Mouse (Mus musculus): ENCODE measurements around the gene Meis2.

Meis2 gene

DNA sequence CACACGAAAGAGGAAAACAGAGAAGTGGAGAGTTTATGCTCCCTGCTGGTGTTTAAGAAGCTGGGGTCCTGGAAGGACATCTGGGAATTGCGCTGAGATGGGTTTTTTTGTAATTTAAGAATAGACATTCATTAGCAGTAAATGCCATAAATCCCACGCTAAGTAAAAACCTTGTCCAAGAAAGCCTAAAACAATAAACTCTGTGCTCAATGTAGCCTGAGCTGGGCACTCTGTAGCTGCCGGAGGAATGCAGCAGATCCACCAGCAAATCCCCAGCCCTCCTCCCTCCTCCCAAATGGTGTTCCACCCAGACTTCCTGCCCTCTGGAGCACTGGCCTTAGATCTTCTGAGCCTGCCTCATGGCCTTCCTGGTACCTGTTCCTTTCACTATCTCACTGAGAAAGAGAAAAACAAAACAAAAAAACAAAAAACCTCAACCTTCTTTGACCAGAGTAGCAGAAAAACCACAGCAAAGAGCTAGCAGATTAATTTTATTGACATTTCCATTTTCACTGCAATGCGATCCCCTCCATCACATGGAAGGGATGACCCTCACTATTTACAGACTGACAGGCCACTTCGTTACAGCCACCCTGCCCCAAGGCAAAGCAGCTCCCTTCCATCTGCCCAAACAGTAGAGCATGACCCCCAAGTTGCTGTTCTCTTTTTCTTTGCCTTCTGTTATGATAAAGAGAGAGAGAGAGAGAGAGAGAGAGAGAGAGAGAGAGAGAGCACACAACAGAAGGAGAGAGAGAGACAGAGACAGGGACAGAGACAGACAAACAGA lies 64.1 kb downstream of the Meis2 start:
- DNase-seq (ENCODE audit: extremely low spot score), result no peak

DNA sequence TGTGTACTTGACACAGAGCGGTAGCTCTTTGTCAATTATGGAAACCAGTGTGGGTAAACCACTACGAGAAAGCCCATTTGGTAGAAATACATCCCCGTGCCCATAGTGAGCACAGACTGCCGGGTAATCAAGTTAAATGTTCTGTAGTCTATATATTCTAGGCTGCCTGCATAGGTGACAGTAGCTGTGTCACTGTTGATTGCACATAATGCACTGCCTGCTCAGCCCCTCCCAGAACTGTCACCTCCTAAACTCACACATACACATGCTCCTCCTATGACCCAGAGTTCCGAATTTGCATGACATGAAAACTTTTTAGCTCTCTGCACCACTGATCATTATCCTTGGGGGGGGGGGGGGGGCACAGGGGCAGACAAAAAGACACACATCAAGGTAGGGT lies 65.1 kb downstream of the Meis2 start:
- DNase-seq (ENCODE audit: extremely low spot score), result no peak

DNA sequence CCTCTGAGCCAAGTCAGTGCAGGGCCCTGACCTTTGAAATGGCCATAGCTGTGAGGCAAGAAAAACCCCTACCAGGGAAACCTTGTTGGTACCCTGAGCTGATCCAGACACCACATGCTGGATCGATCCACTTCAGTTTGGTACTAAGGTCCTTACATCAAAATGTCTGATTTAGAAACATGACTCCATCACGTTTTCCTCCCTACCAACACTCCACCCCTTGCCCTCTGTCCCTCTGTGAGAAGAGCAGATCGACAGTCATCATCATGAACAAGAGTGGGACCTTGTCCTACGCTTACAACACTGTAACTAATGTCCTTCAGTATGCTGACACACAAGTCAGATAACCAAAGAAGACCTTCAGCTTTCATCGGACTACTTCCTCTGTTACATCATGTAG lies 66.8 kb downstream of the Meis2 start:
- DNase-seq (ENCODE audit: extremely low spot score), result no peak

DNA sequence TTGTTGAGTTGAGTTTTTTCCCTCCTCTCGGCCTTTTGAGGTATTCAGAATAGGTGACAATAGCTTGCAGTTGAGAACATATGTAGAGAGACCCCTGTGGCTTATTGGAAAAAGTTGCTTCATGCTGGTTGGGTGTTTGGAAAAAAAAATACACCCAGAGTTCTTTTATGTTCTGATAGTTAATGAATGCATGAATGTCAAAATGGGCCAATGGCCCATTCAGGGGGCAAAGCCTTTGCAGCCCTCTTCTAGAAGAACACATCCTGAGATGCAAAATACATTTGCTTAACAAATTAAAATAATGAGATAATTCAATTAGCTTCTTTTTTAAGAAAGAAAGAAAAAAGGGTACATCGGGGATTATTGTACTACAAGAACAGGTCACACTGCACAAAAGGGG lies 69.2 kb downstream of the Meis2 start:
- no peak for DNase-seq (ENCODE audit: extremely low spot score)

DNA sequence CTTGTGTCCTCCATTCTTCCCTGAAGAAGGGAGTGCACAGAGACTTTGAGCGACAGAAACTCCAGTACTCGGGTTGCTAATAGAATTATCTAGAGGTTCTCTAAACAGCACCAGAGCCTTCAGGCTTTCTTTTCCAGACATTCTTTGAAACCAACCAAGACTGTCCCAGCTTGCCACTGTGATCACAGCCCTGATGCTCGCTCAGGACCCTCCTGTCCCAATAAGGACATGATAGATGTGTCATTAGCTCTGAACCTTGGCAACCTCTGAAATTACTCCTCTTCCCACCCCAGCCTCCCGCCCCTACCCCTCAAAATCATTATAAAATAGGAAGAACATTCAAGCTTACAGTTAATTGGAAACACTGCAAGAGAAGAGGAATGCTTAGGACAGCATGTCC lies 71.8 kb downstream of the Meis2 start:
- DNase-seq (ENCODE audit: extremely low spot score), result no peak

DNA sequence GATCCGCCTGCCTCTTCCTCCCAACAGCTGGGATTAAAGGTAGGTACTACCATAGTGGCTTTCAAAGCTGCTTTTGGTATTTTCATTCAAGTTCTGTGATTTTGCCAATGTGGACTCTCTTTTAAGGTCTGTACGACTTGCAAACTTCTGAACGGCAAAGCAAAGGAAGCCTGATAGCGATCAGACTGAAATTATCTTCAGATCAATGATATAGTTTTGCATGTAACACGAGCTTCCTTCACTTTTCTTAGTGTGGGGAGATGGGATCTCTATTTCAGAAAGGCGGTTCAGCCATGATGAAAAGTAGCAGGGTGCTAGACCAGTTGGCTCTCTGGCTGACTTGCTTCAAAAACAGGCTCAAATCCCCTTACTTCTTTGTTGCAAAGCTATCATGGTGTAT lies 76.4 kb downstream of the Meis2 start:
- DNase-seq (ENCODE audit: extremely low spot score), result no peak

DNA sequence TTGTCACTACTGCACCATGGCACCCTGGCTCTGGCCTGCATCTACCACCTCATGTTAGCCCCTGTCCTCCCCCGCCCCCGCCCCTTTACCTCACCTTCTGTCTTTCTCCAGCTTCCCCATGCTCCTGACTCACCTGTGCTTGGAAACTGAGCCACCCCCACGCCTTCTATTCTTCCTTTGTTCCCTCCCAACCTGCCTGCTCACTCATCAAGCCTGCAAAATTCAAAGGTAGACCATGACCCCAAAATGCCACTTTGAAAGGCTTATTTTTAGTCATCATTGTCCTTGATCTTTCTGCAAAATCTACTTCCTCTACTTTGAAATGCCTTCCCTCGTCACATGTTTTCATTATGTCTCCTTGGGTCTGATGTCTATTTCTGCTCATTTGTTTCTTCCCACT lies 77.2 kb downstream of the Meis2 start:
- DNase-seq (ENCODE audit: extremely low spot score), result no peak

DNA sequence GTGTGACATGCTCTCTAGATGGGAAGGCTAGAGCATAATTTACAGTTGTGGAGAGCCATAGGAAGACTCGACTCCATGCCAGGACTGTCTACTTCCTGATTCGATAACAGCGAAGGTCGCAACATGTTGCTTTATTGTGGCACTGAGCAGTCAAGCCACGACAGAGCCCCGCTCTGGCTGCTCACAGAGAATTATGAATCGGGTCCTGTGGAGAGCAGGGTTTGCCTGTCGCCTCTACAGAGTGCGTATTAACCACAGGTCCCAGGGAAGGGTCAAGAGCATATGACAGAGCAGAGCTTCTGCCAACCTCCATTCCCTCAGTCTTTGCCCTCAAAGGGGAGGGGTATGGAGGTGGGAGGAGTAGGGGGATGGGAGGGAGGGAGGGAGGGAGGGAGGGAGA lies 80.7 kb downstream of the Meis2 start:
- DNase-seq (ENCODE audit: extremely low spot score), result no peak

DNA sequence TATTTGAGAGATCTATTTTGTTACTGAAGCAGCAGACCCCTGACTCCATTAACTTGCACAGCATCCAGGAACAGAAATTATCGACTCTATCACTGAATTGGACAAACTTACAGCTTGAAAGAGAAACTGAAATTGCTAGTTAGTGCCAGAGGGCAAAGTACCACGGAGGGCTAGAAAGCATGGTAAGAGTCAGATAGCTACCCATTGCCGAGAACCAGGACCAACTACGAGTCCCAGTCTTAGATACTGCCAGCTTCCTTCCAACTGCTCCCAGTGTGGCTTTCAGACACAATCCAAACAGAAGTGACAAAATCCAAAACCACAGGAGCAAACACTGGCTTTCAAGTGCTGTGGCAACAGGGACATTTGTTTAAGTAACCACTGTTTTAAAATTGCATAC lies 81.2 kb downstream of the Meis2 start:
- DNase-seq (ENCODE audit: extremely low spot score), result no peak

DNA sequence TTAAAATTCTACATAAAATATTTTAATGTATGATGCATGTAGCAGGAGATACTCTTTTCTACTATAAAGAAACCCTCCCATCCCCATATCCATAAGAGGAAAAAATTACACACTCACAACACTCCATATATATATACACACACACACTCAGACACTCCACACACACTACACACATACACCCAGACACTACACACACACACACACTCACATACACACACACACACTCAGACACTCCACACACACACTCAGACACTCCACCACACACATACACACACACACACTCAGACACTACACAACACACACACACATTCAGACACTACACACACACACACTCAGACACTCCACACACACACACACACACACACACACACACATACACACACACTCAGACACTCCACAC lies 85.1 kb downstream of the Meis2 start:
- DNase-seq (ENCODE audit: extremely low spot score), result no peak

DNA sequence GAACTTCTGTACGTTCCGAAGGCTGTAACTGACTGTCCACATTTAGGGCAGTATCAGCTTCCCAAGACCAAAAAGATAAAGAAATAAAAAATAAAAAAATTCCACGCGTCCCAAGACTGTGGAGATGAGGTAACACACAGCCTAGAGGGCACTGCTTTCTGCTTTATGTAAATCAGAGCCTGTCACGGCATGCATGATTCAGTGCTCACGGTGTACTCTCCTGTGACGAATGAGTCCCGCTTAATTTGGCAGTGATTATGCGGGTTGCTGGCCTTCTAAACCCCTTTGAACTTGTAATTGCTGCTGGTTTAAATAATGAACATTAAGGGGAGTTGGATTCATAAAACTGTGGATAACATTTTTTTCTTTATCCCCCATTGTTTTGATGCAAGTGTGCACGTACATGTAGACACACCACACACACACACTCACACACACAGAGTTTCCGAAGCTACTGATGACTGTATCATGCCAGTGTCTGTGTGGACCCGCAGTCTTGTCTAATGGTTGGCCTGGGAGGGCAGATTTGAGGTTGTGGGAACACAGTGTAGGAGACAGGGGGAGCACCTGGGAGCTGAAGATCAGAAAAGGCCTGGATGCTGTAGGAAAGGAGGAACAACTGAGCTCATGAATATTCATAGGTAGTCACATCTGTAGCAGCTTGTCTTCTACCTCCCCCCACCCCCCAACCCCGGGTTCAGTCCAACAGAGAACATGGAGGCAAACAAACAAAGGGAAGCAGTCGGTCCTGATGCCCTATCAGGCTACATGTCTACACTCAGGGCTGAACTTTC lies 85.8 kb downstream of the Meis2 start:
- no peak for DNase-seq (ENCODE audit: extremely low spot score)

DNA sequence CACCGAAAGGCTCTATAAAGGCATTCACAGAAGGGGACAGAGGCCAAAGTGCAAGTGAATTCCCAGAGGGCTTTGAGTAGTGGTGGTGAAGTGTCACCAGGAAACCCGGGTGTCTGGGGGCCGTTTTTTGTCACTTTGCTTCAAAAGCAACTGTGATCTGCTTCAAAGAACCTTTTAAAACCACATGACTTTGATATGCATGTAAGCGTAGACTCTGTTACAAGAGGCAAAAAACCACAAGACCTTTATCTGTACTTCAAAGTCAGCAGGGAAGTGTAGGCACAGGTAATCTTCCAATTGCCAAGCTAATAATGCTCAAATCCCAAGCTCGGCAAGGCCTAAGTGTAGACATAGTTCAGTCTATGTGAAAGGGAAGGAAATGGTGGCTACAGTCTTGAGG lies 87.0 kb downstream of the Meis2 start:
- DNase-seq (ENCODE audit: extremely low spot score), result no peak

DNA sequence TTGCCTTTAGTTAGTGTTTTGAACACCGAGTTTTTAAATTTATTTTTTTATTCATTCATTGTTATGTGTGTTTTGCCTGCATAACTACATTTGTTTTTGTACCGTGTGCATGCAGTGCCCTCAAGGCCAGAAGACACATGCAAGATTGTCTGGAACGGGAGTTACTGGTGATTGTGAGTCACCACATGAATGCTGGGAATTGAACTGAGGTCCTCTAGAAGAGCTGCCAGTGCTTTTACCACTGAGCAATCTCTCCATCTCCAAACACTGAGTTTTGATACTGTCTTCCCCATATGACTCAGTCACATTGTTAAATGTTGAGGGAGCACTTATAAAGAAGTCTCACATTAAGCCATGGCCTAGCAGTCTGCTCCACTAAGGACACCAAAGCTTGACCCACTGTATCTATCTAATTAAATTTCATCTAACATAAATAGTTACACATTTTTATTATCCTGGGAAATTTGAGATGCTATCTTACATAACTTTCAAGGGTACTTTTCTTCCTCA lies 94.3 kb downstream of the Meis2 start:
- no peak for DNase-seq (ENCODE audit: extremely low spot score)

DNA sequence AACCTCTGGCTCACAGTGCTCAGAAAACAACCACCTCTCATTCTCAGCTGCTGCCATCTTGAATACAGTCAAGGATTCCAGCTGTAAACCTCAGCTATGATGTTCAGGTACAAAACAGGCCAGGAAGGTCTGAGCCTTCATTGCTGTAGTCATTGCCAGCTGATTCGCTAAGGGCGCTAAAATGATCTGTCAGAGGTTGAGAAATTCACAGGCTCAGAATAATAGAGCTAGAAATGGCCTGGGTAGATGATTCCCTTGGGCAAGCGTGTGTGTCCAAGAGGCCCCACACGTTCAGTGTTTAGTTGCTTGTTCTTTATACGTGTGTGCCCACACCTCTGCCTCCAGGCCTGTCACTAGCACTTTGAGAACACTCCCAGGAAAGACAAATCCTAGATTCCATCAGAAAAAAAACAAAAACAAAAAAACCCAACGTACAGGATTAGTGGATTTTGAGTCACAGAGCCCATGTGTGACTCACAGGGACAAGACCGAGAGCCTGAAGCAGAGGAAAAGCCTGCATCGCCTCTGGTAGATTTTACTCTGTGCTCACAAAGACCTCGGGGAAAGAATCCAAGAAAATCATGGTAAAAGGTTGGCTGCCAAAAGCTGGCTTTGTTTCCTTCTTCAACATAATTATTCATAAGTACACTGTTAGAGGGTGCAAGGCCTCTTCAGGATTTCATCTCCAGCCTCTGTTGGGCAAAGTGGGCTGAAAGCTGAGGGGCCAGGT lies 95.4 kb downstream of the Meis2 start:
- no peak for DNase-seq (ENCODE audit: extremely low spot score)

DNA sequence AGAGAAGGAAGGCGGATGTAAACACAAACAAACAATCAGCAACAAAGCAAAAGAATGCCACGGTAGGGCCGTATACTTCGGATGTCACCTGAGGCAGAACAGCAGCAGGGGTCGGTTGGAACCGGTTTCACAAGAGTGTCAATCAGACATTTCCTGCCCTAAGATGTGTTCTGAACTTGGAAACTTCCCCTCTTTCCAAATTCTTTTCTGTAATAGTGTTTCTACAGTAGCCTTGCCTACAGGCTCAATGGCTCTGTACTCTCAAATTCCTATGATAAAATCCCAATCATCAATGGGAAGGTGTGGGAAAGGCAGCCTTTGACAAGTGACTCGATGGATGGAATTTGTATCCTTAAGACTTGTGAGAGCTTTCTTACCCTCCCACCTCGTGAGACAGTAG lies 96.4 kb downstream of the Meis2 start:
- no peak for DNase-seq (ENCODE audit: extremely low spot score)

DNA sequence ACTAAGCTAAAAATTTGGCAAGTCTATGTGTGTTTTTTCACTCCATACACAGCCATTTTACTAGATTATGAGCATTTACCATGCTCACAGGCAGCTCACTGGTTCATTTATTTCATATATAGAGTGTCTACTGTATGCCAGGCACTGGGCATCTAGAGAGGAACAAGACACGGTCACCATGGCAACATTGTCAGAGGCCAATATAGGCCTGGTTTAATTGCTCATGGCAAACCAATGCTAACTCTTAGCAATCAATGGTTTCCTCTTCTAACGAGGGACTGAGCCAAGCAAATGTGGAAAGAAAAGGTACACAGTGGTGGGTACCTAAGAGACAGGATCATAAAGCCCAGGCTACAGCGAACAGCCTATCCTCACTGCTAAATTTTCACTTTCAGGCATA lies 100.7 kb downstream of the Meis2 start:
- no peak for DNase-seq (ENCODE audit: extremely low spot score)

DNA sequence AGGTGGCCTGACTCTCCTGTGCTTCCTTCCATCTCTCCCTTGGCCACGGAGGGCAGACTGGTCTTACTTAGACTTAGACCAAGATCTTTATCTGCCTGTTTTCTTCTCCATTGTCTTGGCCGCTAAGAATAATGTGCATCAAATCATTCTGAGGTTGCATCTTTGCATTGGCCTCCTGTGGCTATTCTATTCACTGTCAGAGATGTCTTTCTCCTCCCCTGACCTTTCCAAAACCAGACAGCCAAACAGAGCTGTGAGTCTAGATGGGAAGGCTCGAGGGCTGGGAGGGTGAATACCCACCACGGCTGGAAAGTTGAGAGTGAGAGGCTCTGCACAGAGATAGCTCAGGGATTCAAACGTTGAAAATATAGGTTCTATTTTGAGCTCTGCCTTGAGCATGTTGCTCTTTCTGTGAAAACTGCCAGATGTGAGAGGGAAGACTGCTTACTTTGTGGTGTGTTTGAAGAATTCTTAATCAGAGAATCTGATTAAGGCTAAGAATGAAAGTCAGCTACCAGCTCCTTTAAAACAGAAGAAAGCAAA lies 102.3 kb downstream of the Meis2 start:
- no peak for DNase-seq (ENCODE audit: extremely low spot score)

DNA sequence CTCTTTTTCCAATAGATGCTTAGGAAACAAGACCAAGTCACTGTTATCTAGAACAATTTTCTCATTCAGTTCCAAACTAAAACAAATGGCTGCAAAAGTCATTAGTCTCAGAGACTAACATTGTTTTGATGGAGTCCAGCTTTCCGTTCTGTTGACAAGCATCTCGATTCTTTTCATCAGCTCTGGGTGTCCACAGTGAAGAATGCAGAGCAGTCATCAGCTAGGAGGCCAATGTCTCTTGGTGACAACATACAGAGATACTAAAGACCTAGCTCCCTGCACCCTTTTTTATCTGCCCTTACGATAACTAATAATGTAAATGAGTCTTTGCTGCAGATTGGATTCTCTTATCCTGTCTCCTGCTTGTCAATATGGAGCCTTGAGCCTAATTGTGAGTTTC lies 102.9 kb downstream of the Meis2 start:
- DNase-seq (ENCODE audit: extremely low spot score), result no peak

DNA sequence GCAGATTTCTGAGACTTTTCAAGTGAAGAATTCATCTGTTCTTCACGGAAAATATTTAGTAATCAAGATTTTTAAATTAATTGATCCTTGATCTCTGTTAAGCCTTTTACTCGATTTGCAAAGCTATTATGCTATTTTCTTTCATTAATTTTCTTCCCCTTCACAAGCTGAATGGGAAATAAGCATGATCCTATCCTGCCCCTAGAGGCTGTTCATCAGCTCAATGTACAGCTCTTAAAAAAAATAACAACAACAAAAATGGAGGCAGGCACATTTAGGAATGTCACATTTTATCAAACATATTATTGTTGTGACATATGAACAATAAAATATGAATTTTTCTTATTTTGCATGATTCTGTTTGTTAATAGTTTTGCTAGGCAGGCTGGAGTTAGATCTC lies 103.5 kb downstream of the Meis2 start:
- DNase-seq (ENCODE audit: extremely low spot score), result no peak

DNA sequence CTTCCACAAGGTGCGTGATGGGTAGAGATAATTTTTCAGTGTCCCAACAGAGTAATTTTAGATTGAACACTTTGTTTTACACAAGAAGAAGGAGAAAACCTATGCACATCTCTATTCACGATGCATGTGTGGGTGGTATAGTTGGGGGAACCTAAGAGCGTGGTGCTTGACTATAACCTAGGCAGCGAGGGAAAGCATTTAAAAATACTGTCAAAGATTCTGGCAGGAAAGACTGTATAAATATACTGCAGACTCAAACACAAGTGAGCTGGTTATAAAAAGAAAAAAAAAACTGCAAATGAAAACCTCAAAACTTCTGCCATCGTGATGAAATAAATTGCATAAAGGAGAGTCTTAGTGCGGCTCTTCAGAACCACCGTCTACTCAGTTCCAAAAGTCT lies 105.0 kb downstream of the Meis2 start:
- no peak for DNase-seq (ENCODE audit: extremely low spot score)

DNA sequence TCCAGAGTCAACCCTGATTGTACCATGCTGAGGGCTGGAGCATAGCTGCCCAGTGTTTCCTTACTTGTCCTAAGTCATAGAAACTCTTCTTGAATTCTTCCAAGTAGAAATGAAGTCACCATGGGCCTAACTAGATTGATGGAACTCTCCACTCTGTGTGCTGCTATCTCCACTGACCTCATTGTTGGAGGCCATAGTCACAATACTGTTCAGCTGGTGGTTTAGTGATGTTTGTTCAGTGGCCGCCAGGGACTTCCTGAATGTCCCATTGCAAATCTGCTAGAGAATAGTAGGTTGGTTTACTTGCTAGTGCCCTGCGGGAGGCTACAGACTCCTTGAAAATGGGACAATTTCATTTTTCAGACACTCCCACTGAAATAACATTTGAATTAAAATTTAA lies 108.9 kb downstream of the Meis2 start:
- DNase-seq (ENCODE audit: extremely low spot score), result no peak

DNA sequence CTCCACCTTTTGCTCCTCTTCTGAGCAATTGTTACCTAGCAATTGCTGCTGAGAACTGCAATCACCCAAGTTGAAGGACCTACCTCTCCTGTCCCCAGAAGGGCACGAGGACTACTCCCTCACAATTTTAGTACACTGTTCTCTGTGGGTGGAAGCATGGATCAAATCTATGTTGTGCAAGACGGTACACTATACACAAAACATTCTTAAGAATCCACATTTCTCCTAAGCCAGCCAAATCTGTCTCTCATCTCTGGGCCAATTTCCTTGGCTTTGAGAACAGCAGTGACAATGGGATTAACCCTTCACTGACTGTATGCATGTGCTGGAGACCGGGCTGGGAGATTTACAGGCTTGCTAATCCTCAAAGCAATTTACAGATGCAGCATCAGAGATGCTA lies 115.0 kb downstream of the Meis2 start:
- DNase-seq (ENCODE audit: extremely low spot score), result no peak
